Mouse (Mus musculus): ENCODE results near the gene Lce3e. TPM values are rescaled to one million over a fixed set of nuclear protein-coding genes. Genes with fewer than 3 reads are reported as not detected.
A peak's percentile ranks its signal among the peaks of the same experiment; 100 is the strongest.

Lce3e gene
- polyA plus RNA-seq, 1 experiment from 2014 or later = not detected

DNA sequence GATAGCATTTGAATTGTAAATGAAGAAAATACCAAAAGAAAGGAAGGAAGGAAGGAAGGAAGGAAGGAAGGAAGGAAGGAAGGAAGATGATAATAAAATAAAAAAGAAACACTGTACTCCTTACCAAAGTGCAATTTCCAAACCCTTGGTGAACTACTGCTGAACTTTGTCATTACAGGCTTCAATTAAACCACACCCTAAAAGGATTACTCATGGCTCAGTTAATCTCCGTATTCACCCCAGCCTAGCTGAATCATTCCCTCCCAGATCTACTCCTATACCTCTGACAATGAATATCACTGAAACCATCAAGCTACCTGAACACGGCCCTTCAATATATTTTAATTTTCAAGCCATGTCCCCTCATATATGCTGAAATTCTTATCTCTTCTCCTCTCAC, 11.6 kb downstream of the Lce3e start:
- ATAC-seq = peak; percentile 47; the same call in 1 of the 2 replicates
- WGBS = 33% methylated on average over 2 of the region's 2 CpGs
- Histone ChIP-seq H3K27ac (ENCODE audit: low read depth, low read length) (no peak overlapping the region), H3K4me1 (replicated peaks; ENCODE audit: control insufficient read depth, insufficient read depth, low read length) (no peaks in the 10 kb centered on the region), H3K9me3 (ENCODE audit: control insufficient read depth) (no peaks in the 10 kb centered on the region), H3K4me2 (replicated peaks; ENCODE audit: low read depth) (no peak overlapping the region), H3K9ac (ENCODE audit: low read depth, low read length) (no peak overlapping the region), H3K4me3 (ENCODE audit: low read depth, low read length) (no peak overlapping the region), H3K36me3 (ENCODE audit: control insufficient read depth, insufficient read depth) (no peaks in the 10 kb centered on the region), H3K27me3 (replicated peaks; ENCODE audit: control insufficient read depth, insufficient read depth, low read length) (no peaks in the 10 kb centered on the region)
- no peak for TF ChIP-seq CTCF (IDR thresholded peaks at IDR 0.05; ENCODE audit: low read depth)

DNA sequence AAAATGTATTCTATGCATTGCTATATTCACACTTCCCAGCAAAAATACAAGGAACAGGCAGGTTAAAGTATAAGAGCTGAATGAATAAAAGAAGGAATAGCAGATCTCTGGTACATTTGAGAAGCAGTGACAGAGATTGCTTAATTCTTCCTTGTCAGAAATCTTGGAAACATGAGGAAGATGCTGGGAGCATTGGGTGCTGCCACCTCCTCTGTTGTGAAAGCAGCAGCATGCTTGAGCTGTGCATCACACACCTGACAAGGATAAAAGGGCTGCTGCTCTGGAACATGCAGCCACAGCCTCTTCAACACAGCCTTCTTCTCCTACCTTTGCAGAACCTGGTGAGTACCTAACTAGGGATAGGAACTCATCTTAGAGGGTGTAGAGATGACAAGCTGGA, 25.1 kb downstream of the Lce3e start, which contains the start of gene Lce3f:
Gene Lce3f (plus strand): TSS at position 301 of the 400 bp plus-strand sequence.
- H3K4me1 ChIP-seq (replicated peaks; ENCODE audit: control insufficient read depth, insufficient read depth, low read length) = no peaks in the 10 kb centered on the region
- no peak within 1 kb of the TSS for H3K9ac ChIP-seq (ENCODE audit: low read depth, low read length)
- no peak within 1 kb of the TSS for H3K4me3 ChIP-seq (ENCODE audit: low read depth, low read length)
- no peaks in the 10 kb centered on the region for H3K36me3 ChIP-seq (ENCODE audit: control insufficient read depth, insufficient read depth)
- no peak for TF ChIP-seq CTCF (IDR thresholded peaks at IDR 0.05; ENCODE audit: low read depth)
- ATAC-seq = no peak
- H3K27me3 ChIP-seq (replicated peaks; ENCODE audit: control insufficient read depth, insufficient read depth, low read length) = no peaks in the 10 kb centered on the region
- H3K4me2 ChIP-seq (replicated peaks; ENCODE audit: low read depth) = no peak within 1 kb of the TSS
- no peak within 1 kb of the TSS for H3K27ac ChIP-seq (ENCODE audit: low read depth, low read length)
- no peaks in the 10 kb centered on the region for H3K9me3 ChIP-seq (ENCODE audit: control insufficient read depth)

DNA sequence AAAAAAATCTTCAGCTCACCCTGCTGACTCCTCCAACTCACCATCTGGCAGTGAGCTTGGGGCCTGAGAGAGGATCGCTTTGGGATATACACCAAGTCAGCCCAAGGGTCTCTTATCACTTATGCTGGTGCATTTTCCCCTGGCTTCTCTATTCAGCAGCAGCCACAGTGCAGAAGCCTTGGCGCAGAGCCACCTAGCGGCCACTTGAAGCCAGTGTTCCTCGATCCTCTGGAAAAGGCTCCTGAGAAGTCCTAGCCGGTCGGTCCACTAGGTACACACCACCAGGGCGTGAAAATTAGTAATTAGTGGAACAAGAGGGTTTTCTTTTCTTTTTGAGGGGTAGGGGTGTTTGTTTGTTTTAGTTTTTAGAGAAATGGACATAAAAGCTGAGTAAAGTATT, 31.8 kb downstream of the Lce3e start:
- ATAC-seq = peak; percentile 66; the same call in 1 of the 2 replicates
- H3K9me3 ChIP-seq (ENCODE audit: control insufficient read depth) = no peaks in the 10 kb centered on the region
- H3K4me2 ChIP-seq (replicated peaks; ENCODE audit: low read depth) = no peak overlapping the region
- H3K27me3 ChIP-seq (replicated peaks; ENCODE audit: control insufficient read depth, insufficient read depth, low read length) = no peaks in the 10 kb centered on the region
- H3K4me3 ChIP-seq (ENCODE audit: low read depth, low read length) = no peak overlapping the region
- WGBS = 6% methylated on average over 7 of the region's 7 CpGs
- H3K9ac ChIP-seq (ENCODE audit: low read depth, low read length) = no peak overlapping the region
- H3K27ac ChIP-seq (ENCODE audit: low read depth, low read length) = no peak overlapping the region
- H3K4me1 ChIP-seq (replicated peaks; ENCODE audit: control insufficient read depth, insufficient read depth, low read length) = no peaks in the 10 kb centered on the region
- TF ChIP-seq CTCF (IDR thresholded peaks at IDR 0.05; ENCODE audit: low read depth) = peak; percentile 87
- H3K36me3 ChIP-seq (ENCODE audit: control insufficient read depth, insufficient read depth) = no peaks in the 10 kb centered on the region

DNA sequence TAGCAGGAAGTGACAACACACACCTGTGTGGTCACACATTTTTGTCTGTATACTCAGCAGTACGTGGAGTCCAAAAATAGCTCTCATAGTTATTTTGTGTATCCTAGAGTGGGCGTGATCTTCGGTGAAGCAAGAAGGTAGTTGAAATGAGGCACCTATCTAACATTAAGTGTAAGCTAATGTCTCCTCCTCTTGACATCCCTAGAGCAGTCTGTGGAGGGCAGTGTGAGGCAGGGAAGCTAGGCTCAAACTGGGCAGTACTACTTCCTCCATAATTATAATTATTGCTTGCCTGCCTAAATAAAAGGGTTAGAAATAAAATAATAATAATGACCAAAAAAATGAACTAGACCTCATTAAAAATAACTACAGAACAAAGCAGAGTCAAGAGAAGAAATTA, 33.8 kb downstream of the Lce3e start:
- H3K9ac ChIP-seq (ENCODE audit: low read depth, low read length) = no peak overlapping the region
- TF ChIP-seq CTCF (IDR thresholded peaks at IDR 0.05; ENCODE audit: low read depth) = no peak
- whole genome bisulfite sequencing = 65% methylated on average over 3 of the region's 3 CpGs
- no peaks in the 10 kb centered on the region for H3K9me3 ChIP-seq (ENCODE audit: control insufficient read depth)
- ATAC-seq = no peak
- H3K4me2 ChIP-seq (replicated peaks; ENCODE audit: low read depth) = no peak overlapping the region
- no peak overlapping the region for H3K27ac ChIP-seq (ENCODE audit: low read depth, low read length)
- H3K4me3 ChIP-seq (ENCODE audit: low read depth, low read length) = no peak overlapping the region
- H3K4me1 ChIP-seq (replicated peaks; ENCODE audit: control insufficient read depth, insufficient read depth, low read length) = no peaks in the 10 kb centered on the region
- H3K27me3 ChIP-seq (replicated peaks; ENCODE audit: control insufficient read depth, insufficient read depth, low read length) = no peaks in the 10 kb centered on the region
- no peaks in the 10 kb centered on the region for H3K36me3 ChIP-seq (ENCODE audit: control insufficient read depth, insufficient read depth)

DNA sequence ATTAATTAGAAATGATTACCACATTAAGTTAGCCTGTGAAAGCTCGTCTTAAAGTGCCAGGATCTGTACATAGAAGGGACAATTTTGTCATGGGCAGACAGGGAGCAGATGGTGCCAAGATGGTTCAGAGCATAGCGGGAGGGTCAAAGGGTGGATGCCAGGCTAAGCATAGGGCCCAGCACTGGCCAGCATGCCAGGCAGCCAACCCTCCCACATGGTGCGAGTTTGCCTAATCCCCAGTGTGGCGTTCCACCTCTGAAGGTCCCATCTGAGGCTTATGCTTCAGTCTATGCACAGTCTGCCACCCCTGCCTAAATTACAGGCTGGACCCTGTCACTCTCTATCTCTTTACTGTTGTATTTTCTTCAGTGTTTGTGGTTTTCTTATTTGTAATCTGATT, 36.0 kb downstream of the Lce3e start:
- H3K27ac ChIP-seq (ENCODE audit: low read depth, low read length) = no peak overlapping the region
- no peaks in the 10 kb centered on the region for H3K9me3 ChIP-seq (ENCODE audit: control insufficient read depth)
- H3K27me3 ChIP-seq (replicated peaks; ENCODE audit: control insufficient read depth, insufficient read depth, low read length) = no peaks in the 10 kb centered on the region
- no peaks in the 10 kb centered on the region for H3K4me1 ChIP-seq (replicated peaks; ENCODE audit: control insufficient read depth, insufficient read depth, low read length)
- no peak overlapping the region for H3K4me3 ChIP-seq (ENCODE audit: low read depth, low read length)
- H3K4me2 ChIP-seq (replicated peaks; ENCODE audit: low read depth) = no peak overlapping the region
- TF ChIP-seq CTCF (IDR thresholded peaks at IDR 0.05; ENCODE audit: low read depth) = no peak
- no peak overlapping the region for H3K9ac ChIP-seq (ENCODE audit: low read depth, low read length)
- 67% methylated on average over 4 of the region's 4 CpGs for WGBS
- no peak for ATAC-seq
- H3K36me3 ChIP-seq (ENCODE audit: control insufficient read depth, insufficient read depth) = no peaks in the 10 kb centered on the region

- peak overlapping the region; percentile 45 for H3K4me3 ChIP-seq (ENCODE audit: low read depth, low read length)
- H3K27me3 ChIP-seq (replicated peaks; ENCODE audit: control insufficient read depth, insufficient read depth, low read length) = no peaks in the 10 kb centered on the region
- H3K27ac ChIP-seq (ENCODE audit: low read depth, low read length) = no peak overlapping the region
- H3K9me3 ChIP-seq (ENCODE audit: control insufficient read depth) = no peaks in the 10 kb centered on the region
- no peaks in the 10 kb centered on the region for H3K36me3 ChIP-seq (ENCODE audit: control insufficient read depth, insufficient read depth)
- TF ChIP-seq CTCF (IDR thresholded peaks at IDR 0.05; ENCODE audit: low read depth) = no peak
- under 1% methylated on average over 24 of the region's 24 CpGs for WGBS
- peak; percentile 36; the same call in 1 of the 2 replicates for ATAC-seq
- H3K4me1 ChIP-seq (replicated peaks; ENCODE audit: control insufficient read depth, insufficient read depth, low read length) = no peaks in the 10 kb centered on the region
- H3K9ac ChIP-seq (ENCODE audit: low read depth, low read length) = 0 out of 2 replicates have a peak overlapping the region, but pooled peaks have one; percentile 26
- H3K4me2 ChIP-seq (replicated peaks; ENCODE audit: low read depth) = peak overlapping the region; percentile 92
Measured at GRCm38 (mm10) chr3:93014378-93014801, 47.5 kb downstream of the Lce3e start.

GRCm38 (mm10) chr3:93014871-93015270, 48.0 kb downstream of the Lce3e start:
- no peak for TF ChIP-seq CTCF (IDR thresholded peaks at IDR 0.05; ENCODE audit: low read depth)
- 0 out of 2 replicates have a peak overlapping the region, but pooled peaks have one; percentile 26 for H3K9ac ChIP-seq (ENCODE audit: low read depth, low read length)
- 24% methylated on average over 5 of the region's 5 CpGs for WGBS
- H3K36me3 ChIP-seq (ENCODE audit: control insufficient read depth, insufficient read depth) = no peaks in the 10 kb centered on the region
- no peaks in the 10 kb centered on the region for H3K27me3 ChIP-seq (replicated peaks; ENCODE audit: control insufficient read depth, insufficient read depth, low read length)
- peak overlapping the region; percentile 92 for H3K4me2 ChIP-seq (replicated peaks; ENCODE audit: low read depth)
- no peaks in the 10 kb centered on the region for H3K9me3 ChIP-seq (ENCODE audit: control insufficient read depth)
- H3K27ac ChIP-seq (ENCODE audit: low read depth, low read length) = no peak overlapping the region
- H3K4me1 ChIP-seq (replicated peaks; ENCODE audit: control insufficient read depth, insufficient read depth, low read length) = no peaks in the 10 kb centered on the region
- ATAC-seq = no peak
- H3K4me3 ChIP-seq (ENCODE audit: low read depth, low read length) = peak overlapping the region; percentile 45

Data from intestine, postnatal 0 days (tissue).